Mouse (Mus musculus) 416B (cell line): ENCODE measurements at regions not wholly inside any gene's neighbourhood (a gene's known extent, or its start where the extent isn't known, plus 50 kb on each side); places are given as distances from the start of the nearest gene placed in this dataset.
A peak's percentile ranks its signal among the peaks of the same experiment; 100 is the strongest.

Source experiments
- DNase-seq: peaks from one replicate; pipeline ENCODE4 v3.0.0; 2011; ENCODE audit warnings: low read depth

GRCm38 (mm10) chr9:120628794-120629560 lies 57.7 kb downstream of the Rpl14 start:
- DNase-seq: no peak

GRCm38 (mm10) chr9:120629609-120630008 lies 58.4 kb downstream of the Rpl14 start:
- no peak for DNase-seq

- no peak for DNase-seq
These were observed 61.6 kb downstream of the Rpl14 start for GRCm38 (mm10) chr9:120632821-120633220.

- DNase-seq: no peak
These were observed 71.4 kb downstream of the Rpl14 start for GRCm38 (mm10) chr9:120642656-120643055.

GRCm38 (mm10) chr9:120643371-120643770 lies 72.1 kb downstream of the Rpl14 start:
- DNase-seq: no peak

- no peak for DNase-seq
These were observed 74.5 kb downstream of the Rpl14 start for GRCm38 (mm10) chr9:120645776-120646175.

- DNase-seq: no peak
These were observed 75.8 kb downstream of the Rpl14 start for GRCm38 (mm10) chr9:120646806-120647667.

GRCm38 (mm10) chr9:120647668-120647955 lies 76.4 kb downstream of the Rpl14 start:
- no peak for DNase-seq

- no peak for DNase-seq
These were observed 81.5 kb downstream of the Rpl14 start for GRCm38 (mm10) chr9:120652733-120653132.

GRCm38 (mm10) chr9:120653170-120653569 lies 81.9 kb downstream of the Rpl14 start:
- DNase-seq: no peak

GRCm38 (mm10) chr9:120654736-120655135 lies 83.5 kb downstream of the Rpl14 start:
- no peak for DNase-seq

- DNase-seq: peak; percentile 9
These were observed 85.7 kb downstream of the Rpl14 start for GRCm38 (mm10) chr9:120656976-120657375.

GRCm38 (mm10) chr9:120657786-120658185 lies 86.5 kb downstream of the Rpl14 start:
- DNase-seq: no peak

- no peak for DNase-seq
These were observed 87.3 kb downstream of the Rpl14 start for GRCm38 (mm10) chr9:120658576-120658975.

- DNase-seq: no peak
These were observed 90.0 kb downstream of the Rpl14 start for GRCm38 (mm10) chr9:120661226-120661625.

GRCm38 (mm10) chr9:120661641-120662227 lies 90.5 kb downstream of the Rpl14 start:
- DNase-seq: no peak

GRCm38 (mm10) chr9:120663181-120663580 lies 91.9 kb downstream of the Rpl14 start:
- DNase-seq: no peak

- no peak for DNase-seq
These were observed 92.8 kb downstream of the Rpl14 start for GRCm38 (mm10) chr9:120664086-120664485.

GRCm38 (mm10) chr9:120672452-120672851 lies 101.2 kb downstream of the Rpl14 start:
- no peak for DNase-seq

GRCm38 (mm10) chr9:120674855-120675254 lies 103.6 kb downstream of the Rpl14 start:
- DNase-seq: no peak

- no peak for DNase-seq
These were observed 104.3 kb downstream of the Rpl14 start for GRCm38 (mm10) chr9:120675371-120676150.

- DNase-seq: no peak
These were observed 105.1 kb downstream of the Rpl14 start for GRCm38 (mm10) chr9:120676301-120676700.
